Mouse (Mus musculus) erythroid progenitor cell, adult 5-6 weeks (primary cell): ENCODE data around the gene Asl. TPM values are rescaled to one million over a fixed set of nuclear protein-coding genes. Genes with fewer than 3 reads are reported as not detected.
"Not testable (repeated sequence)": the region's sequence is repeated elsewhere in the genome, so short reads cannot be mapped to it uniquely, and the experiment has no call there.

Experiments
- ATAC-seq: replicated peaks from 2 replicates; pipeline ENCODE4 v1.8.0; 2016; ENCODE audit warnings: moderate number of reproducible peaks, mild to moderate bottlenecking, moderate TSS enrichment, inconsistent platforms; ENCODE audit not compliant: poor library complexity, low FRiP score, severe bottlenecking
- total RNA-seq, 2 experiments: library from RNA; stranded (forward) in 1 of 2; stranded (reverse) in 1 of 2; fragments of 150-400 nt in 1 of 2; fragments of 186-747, 209-891 nt in 1 of 2; gene quantifications; 2 replicates each; pipeline versions ENCODE4 v1.2.3 to v1.2.4; 2015 to 2017; ENCODE audit warnings: low replicate concordance in 2 of 2

The Asl gene
- total RNA-seq, 2 experiments from 2014 or later = 10.9 TPM; not detected in 1

DNA sequence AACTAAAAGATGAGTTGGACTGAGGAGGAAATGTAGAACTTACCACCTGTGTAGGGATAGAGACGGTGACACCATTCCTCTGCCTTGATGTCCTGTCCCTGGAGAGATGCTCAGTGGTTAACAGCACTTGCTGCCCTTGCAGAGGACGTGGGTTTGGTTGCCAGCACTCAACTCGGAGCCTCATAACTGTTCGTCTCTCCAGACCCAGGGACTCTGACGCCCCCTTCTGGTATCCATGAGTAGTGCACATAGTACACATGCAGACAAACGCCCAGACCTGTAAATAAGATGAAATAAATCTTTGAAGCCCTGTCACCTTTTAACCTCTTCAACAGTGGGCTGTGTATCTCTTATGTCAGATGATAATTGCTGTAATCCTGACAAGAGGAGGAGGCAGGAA, 18.0 kb upstream of the Asl start:
- no peak for ATAC-seq

DNA sequence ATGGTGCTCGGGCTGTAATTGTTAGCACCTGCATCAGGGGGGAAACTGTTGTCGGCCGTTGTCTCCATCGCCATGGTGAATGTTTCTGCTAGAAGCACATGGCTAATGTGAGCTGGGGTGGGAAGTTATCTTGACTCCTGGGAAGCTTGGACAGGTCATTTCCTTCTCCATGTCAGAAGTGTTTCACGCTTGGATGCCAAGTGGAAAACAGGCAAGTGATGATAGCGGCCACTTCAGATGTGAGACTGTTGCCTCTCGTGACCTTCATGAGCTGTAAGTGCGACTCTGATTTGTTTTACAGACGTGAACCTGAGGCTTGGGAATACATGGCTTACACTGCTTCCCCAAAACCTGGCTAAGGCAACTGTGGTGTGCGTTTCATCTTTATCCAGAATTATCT, 17.5 kb upstream of the Asl start:
- no peak for ATAC-seq

DNA sequence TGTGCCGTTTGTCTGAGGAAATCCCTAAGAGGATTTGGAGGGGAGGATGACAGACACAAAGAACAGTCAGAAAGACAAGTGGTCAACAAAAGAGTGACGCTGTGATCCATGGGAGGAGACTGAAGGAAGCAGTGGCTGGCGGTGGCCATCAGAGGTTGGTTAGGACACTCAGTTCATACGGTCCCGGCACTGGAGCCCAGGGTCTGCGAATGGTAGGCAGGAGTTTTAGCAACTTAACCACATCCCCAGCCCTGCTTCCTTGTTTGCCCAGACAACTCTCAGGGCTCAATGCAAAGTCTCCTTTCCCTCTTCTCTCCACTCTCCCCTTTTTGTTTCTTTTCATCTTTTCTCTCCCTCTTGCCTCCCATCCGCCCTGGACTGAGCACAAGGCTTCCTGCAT, 17.1 kb upstream of the Asl start:
- ATAC-seq = no peak

GRCm38 (mm10) chr5:130044201-130044695, 15.2 kb upstream of the Asl start:
- no peak for ATAC-seq

- ATAC-seq = no peak
Measured at GRCm38 (mm10) chr5:130043741-130044140, 14.7 kb upstream of the Asl start.

DNA sequence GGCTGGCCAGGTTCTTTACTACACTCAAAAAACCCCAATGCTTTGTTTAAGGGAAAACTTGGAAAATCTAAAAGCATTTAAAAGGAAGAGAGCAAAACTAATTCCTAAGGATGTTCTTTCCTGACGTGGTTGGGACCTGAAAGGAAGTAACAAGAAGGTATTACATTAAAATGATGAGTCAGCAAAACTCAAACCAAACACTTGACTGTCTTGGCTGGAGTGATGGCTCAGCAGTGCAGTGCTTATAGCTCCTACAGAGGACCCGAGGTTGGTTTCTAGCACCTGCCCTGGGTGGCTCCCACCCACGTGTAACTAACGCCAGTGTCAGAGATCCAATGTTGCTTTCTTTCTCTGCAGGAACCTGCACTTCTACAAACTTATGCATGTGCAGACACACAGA, 12.2 kb upstream of the Asl start:
- ATAC-seq = no peak

GRCm38 (mm10) chr5:130040797-130041196, 11.8 kb upstream of the Asl start:
- ATAC-seq = no peak

- ATAC-seq = peak; percentile 74; the same call in 1 of the 2 replicates
Measured at GRCm38 (mm10) chr5:130037752-130038455, 8.9 kb upstream of the Asl start.

GRCm38 (mm10) chr5:130036300-130036699, 7.3 kb upstream of the Asl start:
- not testable (repeated sequence) for ATAC-seq

GRCm38 (mm10) chr5:130033869-130034268, 4.8 kb upstream of the Asl start:
- no peak for ATAC-seq

DNA sequence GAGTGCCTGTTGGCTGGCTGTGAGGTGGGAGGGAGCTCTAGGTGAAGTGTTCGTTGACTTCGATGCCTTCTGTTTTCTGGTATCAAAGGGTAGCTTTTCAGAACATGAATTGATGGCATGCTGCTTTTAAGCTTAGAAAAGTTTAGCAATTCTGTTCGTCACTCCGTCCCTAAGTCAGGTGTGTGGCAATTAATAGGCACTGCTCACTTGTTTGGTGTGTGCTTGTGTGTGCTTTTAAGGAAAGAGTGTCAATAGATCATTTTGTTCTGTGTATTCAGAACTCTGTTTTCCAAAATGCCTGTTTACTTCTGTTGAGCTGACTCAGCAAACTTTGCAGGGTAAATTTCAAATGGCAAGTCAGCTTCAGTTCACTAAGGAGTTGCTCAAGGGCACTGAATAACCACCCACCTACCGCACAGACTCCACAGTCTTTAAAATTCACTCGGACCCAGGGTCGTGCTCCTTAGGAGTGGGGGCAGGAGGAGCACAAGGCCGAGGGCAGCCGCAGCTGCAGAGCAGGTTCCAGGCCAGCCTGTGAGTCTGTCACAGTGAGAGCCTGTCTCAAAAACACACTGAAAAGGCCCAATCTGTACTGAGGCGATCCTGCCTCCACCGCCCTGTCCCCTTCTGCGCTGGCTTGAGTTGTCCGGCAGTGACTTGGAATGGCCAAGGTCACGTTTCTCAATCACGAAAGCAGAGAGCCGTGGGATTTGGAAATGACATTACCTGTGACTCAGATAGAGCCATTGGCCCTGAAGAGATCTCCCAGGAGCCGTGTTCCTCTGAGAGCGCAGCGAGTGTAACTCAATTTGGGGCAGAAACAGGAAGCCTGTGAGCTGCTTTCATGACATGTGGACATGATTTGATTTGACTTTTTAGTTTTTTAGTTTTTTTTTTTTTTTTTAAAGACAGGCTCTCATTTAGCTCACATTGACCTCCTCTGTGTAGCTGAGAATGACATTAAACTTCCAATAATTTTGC, 2.7 kb upstream of the Asl start:
- ATAC-seq = no peak

DNA sequence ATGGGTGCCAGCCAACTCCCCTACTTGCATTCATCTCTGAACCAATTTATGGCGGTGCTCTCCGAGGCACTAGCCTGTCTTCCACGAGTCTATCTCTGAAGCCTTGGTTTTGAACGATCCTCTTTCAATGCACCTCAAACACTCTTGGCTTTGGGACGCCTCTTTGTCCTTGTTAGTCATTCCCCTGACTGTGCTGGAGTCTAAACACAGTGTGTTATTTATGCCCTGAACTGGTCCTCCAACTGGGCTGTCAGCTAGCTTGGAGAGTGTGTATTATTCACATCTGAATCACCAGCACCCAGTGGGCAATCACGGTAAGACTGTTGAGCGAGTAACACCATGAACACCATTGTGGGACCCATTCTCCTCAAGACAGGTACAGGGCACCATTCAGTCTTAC, 1.4 kb downstream of the Asl start:
- ATAC-seq = no peak

GRCm38 (mm10) chr5:130027134-130027533, 1.9 kb downstream of the Asl start:
- ATAC-seq = no peak

DNA sequence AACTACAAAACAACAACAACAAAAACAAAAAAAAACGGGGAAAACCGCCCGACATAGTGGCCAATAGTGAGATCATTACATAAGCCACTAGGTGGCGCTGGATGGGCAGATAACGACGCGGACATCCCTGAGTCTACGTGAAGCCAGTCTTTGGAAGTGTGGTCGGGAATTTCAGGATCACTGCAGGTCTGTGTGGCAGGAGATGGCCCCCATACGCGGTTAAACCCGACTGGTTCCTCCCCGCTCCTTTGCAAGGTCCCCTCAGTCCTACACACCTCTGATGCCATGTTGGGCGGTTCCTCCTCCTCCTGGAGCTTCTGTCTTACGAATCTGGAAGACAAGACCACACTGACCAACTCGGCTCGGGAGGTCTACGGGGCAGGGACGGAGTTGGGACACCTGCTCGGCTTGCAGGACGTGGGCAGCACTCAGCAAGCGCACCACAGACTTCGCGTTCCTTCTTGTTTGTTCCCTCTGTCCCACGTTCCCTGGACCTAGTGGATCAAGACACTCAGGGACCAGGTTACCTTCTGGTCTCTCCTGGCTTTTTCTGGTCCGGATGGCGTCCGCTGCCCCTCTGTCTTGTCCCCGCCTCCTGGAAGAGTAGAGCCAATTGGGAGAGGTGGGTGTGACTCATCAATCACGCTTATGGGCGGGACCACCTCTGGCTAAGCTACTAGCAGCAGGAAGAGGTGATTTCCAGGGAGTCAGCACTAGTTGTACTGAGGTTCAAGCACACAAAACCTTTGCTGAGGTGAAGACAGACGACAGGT, 5.1 kb downstream of the Asl start:
- ATAC-seq = peak; percentile 90

GRCm38 (mm10) chr5:130023067-130023766, 5.8 kb downstream of the Asl start:
- no peak for ATAC-seq

- no peak for ATAC-seq
Measured at GRCm38 (mm10) chr5:130022366-130022765, 6.7 kb downstream of the Asl start.

GRCm38 (mm10) chr5:130021361-130021966, 7.6 kb downstream of the Asl start:
- ATAC-seq = no peak

- ATAC-seq = no peak
Measured at GRCm38 (mm10) chr5:130019461-130019860, 9.6 kb downstream of the Asl start.

DNA sequence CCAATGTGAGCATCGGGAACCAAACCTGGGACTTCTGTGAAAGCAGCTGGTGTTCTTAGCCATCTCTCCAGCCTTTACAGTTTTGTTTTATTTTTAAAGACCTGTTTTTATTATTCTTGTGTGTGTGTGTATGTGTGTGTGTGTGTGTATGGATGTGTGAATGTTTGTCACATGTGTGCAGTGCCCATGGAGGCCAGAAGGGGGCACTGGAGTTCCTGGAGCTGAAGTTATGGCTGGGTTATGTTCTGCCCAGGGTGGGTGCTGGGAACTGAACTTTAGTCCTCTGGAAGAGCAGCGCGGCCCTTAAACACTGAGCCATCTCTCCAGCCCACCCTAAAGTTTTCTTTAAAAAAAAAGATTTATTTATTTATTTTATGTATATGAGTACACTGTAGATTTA, 13.9 kb downstream of the Asl start:
- no peak for ATAC-seq
